Mouse (Mus musculus): Measurements from ENCODE around the gene Flt3. TPM values are rescaled to one million over a fixed set of nuclear protein-coding genes. Genes with fewer than 3 reads are reported as not detected.
A peak's percentile ranks its signal among the peaks of the same experiment; 100 is the strongest.

The Flt3 gene
- polyA plus RNA-seq, 1 experiment from 2014 or later = 1.8 TPM

DNA sequence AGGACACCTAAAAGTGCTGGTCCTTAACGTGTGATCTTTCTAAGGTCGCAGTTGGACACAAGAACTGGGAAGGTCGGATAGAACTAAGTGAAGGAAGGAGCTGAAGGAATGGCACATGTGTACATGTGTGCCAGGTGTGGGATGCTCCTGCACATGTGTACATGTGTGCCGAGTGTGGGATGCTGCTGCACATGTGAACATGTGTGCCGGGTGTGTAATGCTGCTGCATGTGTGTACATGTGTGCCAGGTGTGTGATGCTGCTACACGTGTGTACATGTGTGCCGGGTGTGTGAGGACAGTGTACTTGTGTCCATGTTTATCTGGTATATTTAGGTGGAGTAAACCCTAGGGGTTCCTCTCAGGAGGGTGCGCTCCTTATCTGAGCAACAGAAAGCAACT is 32.6 kb upstream of the Flt3 start:
- Histone ChIP-seq H3K9ac (peak overlapping the region; percentile 68), H3K4me3 (replicated peaks) (peak overlapping the region; percentile 99), H3K27ac (peak overlapping the region; percentile 62), H3K36me3 (peaks cover 6% of the 10 kb centered on the region; the same call in 1 of the 2 replicates), H3K4me1 (replicated peaks) (peaks cover 72% of the 10 kb centered on the region), H3K4me2 (peak overlapping the region; percentile 83), H3K9me3 (replicated peaks) (no peaks in the 10 kb centered on the region), H3K27me3 (no peaks in the 10 kb centered on the region)
- WGBS (ENCODE audit: insufficient replicate concordance) = 58% methylated on average over 8 of the region's 8 CpGs
- no peak for DNase-seq
- no peak for ATAC-seq (ENCODE audit: low read depth)

DNA sequence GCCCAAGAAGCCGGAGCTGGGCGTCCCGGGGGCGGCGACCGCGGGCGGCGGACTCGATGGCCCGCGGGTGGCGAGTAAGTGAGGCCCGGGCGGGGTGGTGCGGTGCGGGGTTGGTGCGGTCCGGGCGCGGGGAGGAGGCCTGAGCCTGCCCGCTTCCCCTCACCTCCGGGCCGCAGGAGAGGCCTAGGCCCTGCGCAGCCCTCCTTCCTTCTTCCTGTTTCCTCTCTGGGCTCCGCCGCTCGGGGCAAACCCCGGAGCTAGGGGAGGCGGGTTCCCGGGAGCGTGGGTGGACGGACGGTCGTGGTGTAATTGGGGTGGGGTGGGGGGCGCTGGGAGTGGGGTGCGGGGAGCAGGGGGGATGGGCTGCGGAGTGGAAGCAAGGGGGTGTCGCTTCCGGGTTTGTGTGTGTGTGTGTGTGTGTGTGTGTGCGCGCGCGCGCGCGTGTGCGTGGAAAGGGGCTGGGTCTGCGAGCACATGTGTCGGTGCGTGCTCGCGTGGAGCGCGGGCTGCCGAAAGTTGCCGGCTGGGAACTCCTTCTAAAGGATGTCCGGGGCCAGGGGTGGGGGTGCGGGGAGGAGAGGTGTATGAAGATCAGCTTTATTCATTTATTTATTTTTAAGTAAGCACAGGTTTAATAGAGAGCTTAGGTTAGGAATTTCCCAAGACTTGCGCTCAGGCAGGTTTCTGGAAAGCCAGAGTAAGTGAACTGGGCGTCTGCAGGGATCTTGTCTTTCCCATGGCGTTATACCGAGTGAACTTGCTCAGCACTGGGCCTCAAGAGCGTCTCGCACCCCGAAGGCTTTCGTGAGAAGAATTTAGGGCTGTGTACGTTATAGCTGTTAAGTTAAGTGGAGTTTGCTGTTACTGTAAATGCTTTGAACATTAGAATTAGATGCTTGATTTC is 30.9 kb upstream of the Flt3 start:
- Histone ChIP-seq H3K4me1 (replicated peaks) (peaks cover 58% of the 10 kb centered on the region), H3K9me3 (replicated peaks) (no peaks in the 10 kb centered on the region), H3K9ac (peak overlapping the region; percentile 99), H3K27me3 (no peaks in the 10 kb centered on the region), H3K27ac (peak overlapping the region; percentile 99), H3K36me3 (peaks cover 6% of the 10 kb centered on the region; the same call in 1 of the 2 replicates), H3K4me3 (replicated peaks) (peak overlapping the region; percentile 99), H3K4me2 (peak overlapping the region; percentile 83)
- ATAC-seq (ENCODE audit: low read depth) (peak; percentile 48), DNase-seq (peak; percentile 46)
- under 1% methylated on average over 62 of the region's 68 CpGs for WGBS (ENCODE audit: insufficient replicate concordance)

DNA sequence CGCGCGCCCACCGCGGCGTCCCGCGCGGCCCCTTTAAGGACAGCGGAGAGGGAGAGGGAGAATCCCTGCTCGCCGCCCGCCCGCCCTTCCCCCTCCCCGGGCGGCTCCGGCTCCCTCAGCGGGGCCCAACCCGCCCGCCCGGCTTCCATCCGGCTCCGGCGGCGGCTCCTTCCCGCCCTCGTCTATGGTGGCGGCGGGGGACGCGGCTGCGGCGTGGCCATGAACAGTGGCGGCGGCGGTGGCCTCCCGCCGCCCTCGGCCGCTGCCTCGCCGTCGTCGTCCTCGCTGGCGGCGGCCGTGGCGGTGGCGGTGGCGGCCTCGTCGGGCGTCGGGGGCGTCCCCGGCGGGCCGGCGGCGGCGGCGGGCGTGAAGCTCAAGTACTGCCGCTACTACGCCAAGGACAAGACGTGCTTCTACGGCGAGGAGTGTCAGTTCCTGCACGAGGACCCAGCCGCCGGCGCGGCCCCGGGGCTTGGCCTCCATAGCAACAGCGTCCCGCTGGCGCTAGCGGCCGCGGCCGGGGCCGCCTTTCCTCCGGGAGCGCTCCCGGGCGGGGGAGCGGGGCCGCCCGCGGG is 30.2 kb upstream of the Flt3 start:
- H3K4me3 ChIP-seq (replicated peaks) = peak overlapping the region; percentile 99
- peak overlapping the region; percentile 99 for H3K9ac ChIP-seq
- H3K4me2 ChIP-seq = peak overlapping the region; percentile 83
- ATAC-seq (ENCODE audit: low read depth) = peak; percentile 86
- 0% methylated on average over 43 of the region's 91 CpGs for WGBS (ENCODE audit: insufficient replicate concordance)
- H3K27ac ChIP-seq = peak overlapping the region; percentile 99
- H3K36me3 ChIP-seq = peaks cover 6% of the 10 kb centered on the region; the same call in 1 of the 2 replicates
- H3K27me3 ChIP-seq = no peaks in the 10 kb centered on the region
- H3K9me3 ChIP-seq (replicated peaks) = no peaks in the 10 kb centered on the region
- peak; percentile 38 for DNase-seq
- peaks cover 58% of the 10 kb centered on the region for H3K4me1 ChIP-seq (replicated peaks)

DNA sequence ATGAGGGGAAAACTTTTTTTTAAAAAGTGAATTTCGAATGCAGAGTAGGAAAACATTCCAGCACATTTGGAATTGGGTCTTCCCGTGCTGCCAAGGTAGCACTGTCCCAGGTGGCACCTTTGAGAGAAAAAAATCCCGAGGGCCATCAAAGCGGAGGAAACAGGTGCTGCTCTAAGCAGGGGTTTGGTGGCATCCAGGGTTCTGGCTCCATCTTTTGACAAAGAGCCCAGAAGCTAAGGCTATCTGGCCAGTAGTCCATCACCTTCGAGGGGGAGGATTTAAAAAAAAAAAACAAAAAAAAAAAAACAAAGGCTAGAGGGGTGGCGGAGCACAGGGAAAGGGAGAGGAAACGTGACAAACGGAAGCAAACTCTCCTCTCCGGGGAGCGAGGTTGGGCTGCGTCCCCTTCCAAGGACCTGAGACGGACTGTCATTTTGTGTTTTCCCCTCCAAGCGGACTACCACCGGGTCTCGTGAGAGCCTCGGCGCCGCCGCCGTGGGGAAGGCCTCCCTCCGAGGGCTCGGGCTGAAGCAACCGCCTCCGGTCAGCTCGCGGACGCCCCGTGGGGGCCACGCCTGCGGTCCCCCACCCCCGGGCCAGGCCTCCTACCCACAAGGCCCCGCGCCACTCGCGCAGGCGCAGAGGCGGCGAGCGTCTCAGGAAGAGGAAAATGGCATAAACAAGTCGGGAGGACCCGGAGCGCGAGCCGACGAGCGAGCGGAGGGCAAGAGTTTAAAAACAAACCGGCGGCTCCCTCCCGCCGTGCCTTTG is 29.4 kb upstream of the Flt3 start, which contains the start of gene Pan3:
Pan3 (plus strand) TSS at position 627 of the 771 bp plus-strand sequence.
- H3K9me3 ChIP-seq (replicated peaks) = no peaks in the 10 kb centered on the region
- H3K27me3 ChIP-seq = no peaks in the 10 kb centered on the region
- under 1% methylated on average over 50 of the region's 51 CpGs for WGBS (ENCODE audit: insufficient replicate concordance)
- peak within 1 kb of the TSS; percentile 83 for H3K4me2 ChIP-seq
- peak within 1 kb of the TSS; percentile 99 for H3K9ac ChIP-seq
- DNase-seq (peak; percentile 94), ATAC-seq (ENCODE audit: low read depth) (peak; percentile 90)
- H3K4me1 ChIP-seq (replicated peaks) = peaks cover 58% of the 10 kb centered on the region
- peak within 1 kb of the TSS; percentile 99 for H3K27ac ChIP-seq
- H3K4me3 ChIP-seq (replicated peaks) = peak within 1 kb of the TSS; percentile 99
- peaks cover 3% of the 10 kb centered on the region; the same call in 1 of the 2 replicates for H3K36me3 ChIP-seq

DNA sequence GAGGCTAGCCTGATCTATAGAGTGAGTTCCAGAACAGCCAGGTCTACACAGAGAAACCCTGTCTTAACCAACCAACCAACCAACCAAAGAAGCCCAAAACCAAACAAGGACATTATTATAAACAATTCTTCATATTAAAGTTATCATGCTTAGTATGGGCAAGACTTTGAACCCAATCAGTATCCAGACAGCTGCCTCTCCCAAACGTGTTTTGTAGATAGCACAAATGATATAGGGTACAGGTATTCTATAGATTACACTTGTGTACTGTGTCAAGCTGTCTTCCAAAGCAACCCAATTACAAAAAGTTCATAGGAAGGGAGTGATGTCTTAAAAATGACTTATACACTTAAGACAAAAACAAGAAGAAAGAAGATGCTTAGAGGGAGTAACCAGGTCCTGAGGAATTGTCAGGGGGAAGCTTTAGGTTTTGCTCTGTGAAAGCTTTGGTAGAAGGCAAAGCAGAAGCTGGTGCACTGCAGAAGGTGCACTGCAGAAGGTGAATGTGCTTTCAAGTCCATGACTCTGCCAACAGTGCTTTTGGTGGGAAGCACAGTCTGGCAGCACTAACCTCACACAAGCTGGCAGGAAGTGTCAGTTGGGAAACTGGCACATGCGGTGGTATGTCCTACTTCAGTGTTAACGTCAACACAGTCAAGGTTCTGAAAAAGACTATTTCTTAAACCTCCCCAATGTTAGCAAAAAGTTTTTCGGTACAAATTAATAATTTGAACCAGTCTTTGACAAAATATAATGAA is 25.9 kb upstream of the Flt3 start:
- peak overlapping the region; percentile 19; the same call in 1 of the 2 replicates for H3K27ac ChIP-seq
- ATAC-seq (ENCODE audit: low read depth) (no peak), DNase-seq (no peak)
- no peak overlapping the region for H3K4me2 ChIP-seq
- WGBS (ENCODE audit: insufficient replicate concordance) = 30% methylated on average over 4 of the region's 4 CpGs
- H3K4me3 ChIP-seq (replicated peaks) = no peak overlapping the region
- H3K27me3 ChIP-seq = no peaks in the 10 kb centered on the region
- H3K9me3 ChIP-seq (replicated peaks) = no peaks in the 10 kb centered on the region
- H3K4me1 ChIP-seq (replicated peaks) = peaks cover 33% of the 10 kb centered on the region
- H3K9ac ChIP-seq = no peak overlapping the region
- H3K36me3 ChIP-seq = no peaks in the 10 kb centered on the region

DNA sequence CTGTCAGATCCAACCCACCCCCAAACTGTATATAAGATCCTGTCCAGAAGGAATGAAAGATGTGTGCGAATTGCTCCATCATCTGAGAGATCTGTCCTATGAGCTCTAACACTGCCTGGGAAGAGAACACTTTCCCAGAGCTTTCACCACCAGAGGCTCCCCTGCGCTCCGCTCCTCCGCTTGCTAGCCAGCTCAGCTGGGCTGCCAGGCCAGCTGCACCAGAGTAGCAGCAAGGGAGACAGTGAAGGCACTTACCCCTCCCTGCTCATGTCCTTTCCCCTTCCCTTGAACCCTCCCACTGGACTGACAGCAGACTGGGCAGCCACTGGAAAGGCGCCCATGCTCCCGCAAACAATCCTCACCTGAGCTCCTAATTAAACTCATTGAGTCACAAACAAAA is 23.3 kb upstream of the Flt3 start:
- H3K4me3 ChIP-seq (replicated peaks) = no peak overlapping the region
- no peaks in the 10 kb centered on the region for H3K36me3 ChIP-seq
- no peak for ATAC-seq (ENCODE audit: low read depth)
- H3K9me3 ChIP-seq (replicated peaks) = no peaks in the 10 kb centered on the region
- no peak overlapping the region for H3K9ac ChIP-seq
- no peak for DNase-seq
- H3K4me1 ChIP-seq (replicated peaks) = peaks cover 26% of the 10 kb centered on the region
- no peak overlapping the region for H3K4me2 ChIP-seq
- H3K27me3 ChIP-seq = no peaks in the 10 kb centered on the region
- H3K27ac ChIP-seq = no peak overlapping the region
- 75% methylated on average over 6 of the region's 6 CpGs for WGBS (ENCODE audit: insufficient replicate concordance)

DNA sequence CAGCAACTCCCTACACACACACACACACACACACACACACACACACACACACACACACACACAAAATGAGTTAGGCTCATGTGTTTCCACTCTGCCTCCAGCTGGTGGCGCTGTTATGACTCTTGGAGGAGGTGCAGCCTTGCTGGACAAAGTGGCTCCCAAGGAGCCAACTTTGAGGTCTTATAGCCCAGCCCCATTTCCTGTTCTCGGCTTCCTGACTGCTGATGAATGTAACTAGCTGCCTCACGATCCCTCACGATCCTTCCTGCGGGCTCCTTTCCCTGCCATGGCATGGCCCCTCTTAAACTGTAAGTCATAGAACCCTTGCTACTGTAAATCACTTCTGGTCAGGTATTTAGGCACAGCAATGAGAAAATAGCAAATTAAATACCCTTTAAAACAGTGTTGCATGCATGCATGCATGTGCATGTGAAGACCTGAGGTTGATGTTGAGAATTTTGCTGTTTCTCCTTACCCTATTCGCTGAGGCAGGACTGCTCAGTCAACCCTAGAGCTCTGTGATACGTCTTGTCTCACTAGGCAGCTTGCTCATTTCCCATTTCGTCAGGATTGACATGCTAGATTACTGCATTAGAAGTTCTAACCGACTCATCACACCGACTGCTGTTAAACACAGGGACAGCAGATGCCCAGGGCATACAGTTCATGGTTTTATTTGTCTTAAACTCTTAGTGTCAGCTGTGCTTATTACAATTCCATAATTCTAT is 18.3 kb upstream of the Flt3 start:
- ATAC-seq (ENCODE audit: low read depth) (peak; percentile 76), DNase-seq (peak; percentile 38)
- H3K27me3 ChIP-seq = no peaks in the 10 kb centered on the region
- WGBS (ENCODE audit: insufficient replicate concordance) = 9% methylated on average over 10 of the region's 10 CpGs
- 0 out of 2 replicates have a peak overlapping the region, but pooled peaks have one; percentile 36 for H3K9ac ChIP-seq
- H3K4me3 ChIP-seq (replicated peaks) = peak overlapping the region; percentile 30
- peaks cover 9% of the 10 kb centered on the region for H3K4me1 ChIP-seq (replicated peaks)
- H3K36me3 ChIP-seq = no peaks in the 10 kb centered on the region
- no peaks in the 10 kb centered on the region for H3K9me3 ChIP-seq (replicated peaks)
- peak overlapping the region; percentile 53 for H3K4me2 ChIP-seq
- peak overlapping the region; percentile 8 for H3K27ac ChIP-seq

DNA sequence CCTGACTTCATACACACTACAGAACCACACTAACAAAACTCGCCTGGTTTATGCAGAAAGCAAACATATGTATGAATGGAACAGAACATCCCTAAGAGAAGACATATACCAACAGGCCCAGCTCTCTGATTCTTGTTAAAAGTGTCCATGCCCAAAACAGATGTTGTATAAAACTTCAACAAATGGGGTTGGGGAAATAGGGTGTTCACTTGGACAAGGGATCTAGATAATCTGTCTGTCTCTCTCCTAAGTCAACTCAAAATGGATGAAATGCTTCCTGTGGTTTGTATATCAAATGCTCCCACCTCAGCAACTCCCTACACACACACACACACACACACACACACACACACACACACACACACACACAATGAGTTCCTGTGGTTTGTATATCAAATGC is 17.7 kb upstream of the Flt3 start:
- ATAC-seq (ENCODE audit: low read depth) (no peak), DNase-seq (no peak)
- Histone ChIP-seq H3K4me2 (no peak overlapping the region), H3K4me1 (replicated peaks) (peaks cover 9% of the 10 kb centered on the region), H3K36me3 (no peaks in the 10 kb centered on the region), H3K9ac (no peak overlapping the region), H3K9me3 (replicated peaks) (no peaks in the 10 kb centered on the region), H3K27ac (no peak overlapping the region), H3K27me3 (no peaks in the 10 kb centered on the region), H3K4me3 (replicated peaks) (no peak overlapping the region)
- WGBS (ENCODE audit: insufficient replicate concordance) = 41% methylated on average over 1 of the region's 1 CpGs

DNA sequence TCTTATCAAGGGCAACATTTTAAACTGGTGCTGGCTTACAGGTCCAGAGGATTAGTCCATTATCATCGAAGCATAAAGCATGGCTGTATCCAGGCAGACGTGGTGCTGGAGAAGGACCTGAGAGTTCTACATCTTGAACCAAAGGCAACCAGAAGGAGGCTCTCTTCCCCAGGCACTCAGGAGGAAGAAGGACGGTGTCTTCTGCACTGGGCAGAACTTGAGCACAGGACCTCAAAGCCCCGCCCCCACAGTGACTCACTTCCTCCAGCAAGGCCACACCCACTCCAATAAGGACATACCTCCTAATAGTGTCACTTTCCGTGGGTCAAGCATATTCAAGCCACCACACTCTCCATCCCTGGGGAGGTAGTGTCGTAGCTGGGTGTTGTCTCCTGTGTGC is 10.3 kb upstream of the Flt3 start:
- 0 out of 2 replicates have a peak, but pooled peaks have one; percentile 34 for ATAC-seq (ENCODE audit: low read depth)
- Histone ChIP-seq H3K4me1 (replicated peaks) (no peaks in the 10 kb centered on the region), H3K9ac (no peak overlapping the region), H3K4me3 (replicated peaks) (no peak overlapping the region), H3K36me3 (no peaks in the 10 kb centered on the region), H3K27ac (no peak overlapping the region), H3K9me3 (replicated peaks) (no peaks in the 10 kb centered on the region), H3K27me3 (no peaks in the 10 kb centered on the region), H3K4me2 (no peak overlapping the region)
- DNase-seq = no peak
- 70% methylated on average over 6 of the region's 6 CpGs for WGBS (ENCODE audit: insufficient replicate concordance)

DNA sequence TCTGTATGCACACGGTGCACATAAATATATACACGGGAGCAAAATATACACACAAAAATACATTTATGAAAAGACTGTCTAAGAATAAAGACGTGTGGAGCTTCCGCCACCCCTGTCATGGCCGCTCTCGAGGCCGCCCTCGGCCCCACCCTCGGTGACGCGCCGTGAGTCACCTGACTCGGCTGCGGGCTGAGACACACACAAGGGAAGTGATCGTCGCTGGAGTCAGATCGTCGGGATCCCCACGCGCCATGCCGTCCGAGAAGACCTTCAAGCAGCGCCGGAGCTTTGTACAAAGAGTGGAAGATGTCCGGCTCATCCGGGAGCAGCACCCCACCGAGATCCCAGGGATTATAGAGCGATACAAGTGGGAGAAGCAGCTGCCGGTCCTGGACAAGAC is 8.4 kb upstream of the Flt3 start:
- DNase-seq (peak; percentile 33), ATAC-seq (ENCODE audit: low read depth) (peak; percentile 75)
- peak overlapping the region; percentile 40; the same call in 1 of the 2 replicates for H3K4me3 ChIP-seq (replicated peaks)
- no peak overlapping the region for H3K9ac ChIP-seq
- H3K9me3 ChIP-seq (replicated peaks) = no peaks in the 10 kb centered on the region
- no peaks in the 10 kb centered on the region for H3K36me3 ChIP-seq
- H3K4me1 ChIP-seq (replicated peaks) = no peaks in the 10 kb centered on the region
- WGBS (ENCODE audit: insufficient replicate concordance) = 44% methylated on average over 29 of the region's 29 CpGs
- peak overlapping the region; percentile 49 for H3K4me2 ChIP-seq
- H3K27ac ChIP-seq = no peak overlapping the region
- H3K27me3 ChIP-seq = no peaks in the 10 kb centered on the region
